8 mouse cellular contexts compared by ENCODE assay signal in the genomic region with DNA sequence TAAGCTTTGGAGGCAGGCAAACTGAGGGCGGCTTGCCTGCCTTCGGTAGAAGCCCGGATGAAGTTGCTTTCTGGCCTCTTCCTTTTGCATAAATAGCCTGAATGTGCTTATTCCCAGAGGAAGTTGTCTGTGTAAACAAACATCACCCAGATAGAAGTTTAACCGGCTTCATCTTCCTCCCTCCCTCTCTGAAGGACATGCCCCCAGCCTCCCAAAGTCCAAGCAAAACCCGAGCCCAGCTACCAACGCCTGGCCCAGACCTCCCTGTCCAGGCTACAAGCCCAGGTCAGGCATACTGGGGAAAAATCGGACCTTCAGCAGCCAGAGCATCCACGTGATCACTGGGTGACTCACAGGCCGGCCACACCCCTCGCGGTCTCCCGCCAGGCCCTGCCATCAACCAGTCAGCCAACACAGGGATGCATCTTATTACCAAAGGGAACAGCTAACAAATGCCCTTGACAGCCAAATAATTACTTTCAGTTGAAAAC. TPM values are rescaled to one million over a fixed set of nuclear protein-coding genes. Genes with fewer than 3 reads are reported as not detected.
DNase-seq lines count a peak whose midpoint lies in the region; ATAC-seq lines count a peak whose summit lies in the region.

No protein-coding gene starts in this region.

- 0 out of 2 replicates have a peak, but pooled peaks cover 3% of the 10 kb centered on the region for H3K27me3 ChIP-seq in forebrain, embryonic 15.5 days
- H3K27me3 ChIP-seq in lung, embryonic 15.5 days, result no peaks in the 10 kb centered on the region

- H3K4me2 ChIP-seq in forebrain, embryonic 15.5 days (replicated peaks), result peak overlapping the region; percentile 28
- H3K4me2 ChIP-seq in lung, embryonic 15.5 days, result peak overlapping the region; percentile 55

- H3K9ac ChIP-seq in forebrain, embryonic 15.5 days (replicated peaks), result 0 out of 2 replicates have a peak overlapping the region, but pooled peaks have one; percentile 4
- 0 out of 2 replicates have a peak overlapping the region, but pooled peaks have one; percentile 17 for H3K9ac ChIP-seq in lung, embryonic 15.5 days

- peak overlapping the region; percentile 88 for H3K27ac ChIP-seq in brown adipose tissue, adult 24 weeks (replicated peaks; ENCODE audit: low read depth, low read length)
- H3K27ac ChIP-seq in forebrain, embryonic 15.5 days (replicated peaks), result peak overlapping the region; percentile 40; the same call in 1 of the 2 replicates
- peak overlapping the region; percentile 89 for H3K27ac ChIP-seq in lung, embryonic 15.5 days

- peak overlapping the region; percentile 62 for H3K4me3 ChIP-seq in brown adipose tissue, adult 24 weeks (ENCODE audit: insufficient read depth, low read depth, low read length)
- peak overlapping the region; percentile 3; the same call in 1 of the 2 replicates for H3K4me3 ChIP-seq in forebrain, embryonic 15.5 days
- H3K4me3 ChIP-seq in lung, embryonic 15.5 days, result peak overlapping the region; percentile 17

- intact Hi-C loops in heart, postnatal 25 days (cut with DNase I), result no loop called here

- peak; percentile 36 to 53 for DNase-seq in CD8-positive naive resting alpha-beta T cell, adult 2 months (ENCODE audit: low read depth in 2 of 2, low spot score in 2 of 2)
- peak; percentile 90 for DNase-seq in heart, postnatal 25 days (ENCODE audit: low spot score)
- DNase-seq in layer of hippocampus, adult 8-10 months (ENCODE audit: low spot score in 2 of 2), result peak; percentile 74 to 83
- DNase-seq in thymus, postnatal 0 days (ENCODE audit: low spot score), result peak; percentile 54

- WGBS in forebrain, embryonic 15.5 days, result 8% methylated on average over 12 of the region's 12 CpGs
- WGBS in lung, embryonic 15.5 days, result 2% methylated on average over 12 of the region's 12 CpGs

- H3K36me3 ChIP-seq in forebrain, embryonic 15.5 days, result no peaks in the 10 kb centered on the region
- H3K36me3 ChIP-seq in lung, embryonic 15.5 days, result no peaks in the 10 kb centered on the region; the same call in 1 of the 2 replicates

- peaks cover 16% of the 10 kb centered on the region for H3K4me1 ChIP-seq in brown adipose tissue, adult 24 weeks (ENCODE audit: control insufficient read depth, insufficient read depth, insufficient read length, low read length)
- H3K4me1 ChIP-seq in forebrain, embryonic 15.5 days, result peaks cover 38% of the 10 kb centered on the region
- peaks cover 42% of the 10 kb centered on the region for H3K4me1 ChIP-seq in lung, embryonic 15.5 days

- no peak for ATAC-seq in forebrain, embryonic 15.5 days (replicated peaks)
- ATAC-seq in lung, embryonic 15.5 days (ENCODE audit: borderline replicate concordance, extremely low read depth, low FRiP score, low TSS enrichment), result peak; percentile 11; the same call in 1 of the 2 replicates
- peak; percentile 21 for ATAC-seq in neutrophil, adult 5-6 weeks (ENCODE audit: extremely low read depth, insufficient number of reproducible peaks, low FRiP score, poor library complexity, severe bottlenecking)

- no peaks in the 10 kb centered on the region for H3K9me3 ChIP-seq in forebrain, embryonic 15.5 days
- no peaks in the 10 kb centered on the region for H3K9me3 ChIP-seq in lung, embryonic 15.5 days

RNA-seq across cellular contexts. Expression of gene Zfp36l2, which starts 4.4 kb away (rescaled TPM):
- 90.6 and 103 TPM in 2 replicates for polyA plus RNA-seq in brown adipose tissue, adult 24 weeks (2012; ENCODE audit: insufficient read depth, insufficient read length, missing spikeins)
- polyA plus RNA-seq in forebrain, embryonic 15.5 days (2015; fragmentation: Nextera tagmentation; extraction: Ambion mirVana), result 4.7 and 4.9 TPM in 2 replicates
- total RNA-seq in heart, postnatal 25 days (2021), result 10 to 100 TPM; 23.3 to 31.3 TPM
- 10 to 100 TPM; 23.9 to 30.9 (median 29.5) TPM for total RNA-seq in layer of hippocampus, adult 8-10 months (2022)
- polyA plus RNA-seq in lung, embryonic 15.5 days (2015; fragmentation: Nextera tagmentation; extraction: Ambion mirVana), result 14.8 and 15.9 TPM in 2 replicates
- 276 and 293 TPM in 2 replicates for total RNA-seq in neutrophil, adult 5-6 weeks (2017)
- polyA plus RNA-seq in thymus, postnatal 0 days (2015; fragmentation: Nextera tagmentation; extraction: Ambion mirVana), result 28.4 and 35.1 TPM in 2 replicates

Comparison
In these comparisons a context has a peak if more than half of its experiments do, and no peak if none do; other contexts are left out.
1. H3K4me3 ChIP-seq: peak in every context shown above with its lines; median percentile 62 in brown adipose tissue, adult 24 weeks; 17 in lung, embryonic 15.5 days; 3 in forebrain, embryonic 15.5 days.